Mouse (Mus musculus): ENCODE results near the gene Cul4a. TPM values are rescaled to one million over a fixed set of nuclear protein-coding genes. Genes with fewer than 3 reads are reported as not detected.

Cul4a gene
- total RNA-seq, 2 experiments from 2014 or later: 77.2 to 81.4 TPM

- DNase-seq: no peak
- intact Hi-C loops (cut with DNase I): no loop called here
Measured at GRCm38 (mm10) chr8:13175650-13176049, 70.2 kb downstream of the Cul4a start.

GRCm38 (mm10) chr8:13177173-13177852, 71.9 kb downstream of the Cul4a start:
- DNase-seq: no peak
- intact Hi-C loops (cut with DNase I): no loop called here

- no peak for DNase-seq
- intact Hi-C loops (cut with DNase I): no loop called here
Measured at GRCm38 (mm10) chr8:13178137-13178536, 72.7 kb downstream of the Cul4a start.

GRCm38 (mm10) chr8:13179482-13179881, 74.1 kb downstream of the Cul4a start:
- DNase-seq: no peak
- intact Hi-C loops (cut with DNase I): no loop called here

DNA sequence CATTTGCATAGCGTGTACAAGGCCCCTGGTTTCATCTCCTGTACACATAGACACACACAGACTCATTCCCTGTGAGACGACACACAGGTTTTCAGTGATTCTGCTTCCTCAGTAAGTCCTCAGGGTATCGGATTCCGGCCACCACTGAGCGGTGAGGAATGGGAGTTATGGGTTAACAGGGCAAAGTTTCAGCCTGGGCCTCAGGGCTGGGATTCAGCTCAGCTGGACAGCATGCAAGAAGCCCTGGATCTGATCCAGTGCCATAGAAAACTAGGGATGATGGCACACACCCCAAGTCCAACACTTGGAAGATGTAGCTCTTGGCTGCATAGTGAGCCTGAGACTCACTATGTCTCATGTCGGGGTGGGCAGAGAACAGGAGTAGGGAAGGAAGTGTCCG, 74.5 kb downstream of the Cul4a start:
- DNase-seq: no peak
- intact Hi-C loops (cut with DNase I): no loop called here

- intact Hi-C loops (cut with DNase I): no loop called here
- DNase-seq: no peak
Measured at GRCm38 (mm10) chr8:13180408-13180807, 75.0 kb downstream of the Cul4a start.

- intact Hi-C loops (cut with DNase I): no loop called here
- DNase-seq: no peak
Measured at GRCm38 (mm10) chr8:13180911-13181690, 75.7 kb downstream of the Cul4a start.

GRCm38 (mm10) chr8:13181691-13181976, 76.2 kb downstream of the Cul4a start:
- intact Hi-C loops (cut with DNase I): no loop called here
- DNase-seq: no peak

GRCm38 (mm10) chr8:13186819-13187218, 81.4 kb downstream of the Cul4a start:
- DNase-seq: no peak
- intact Hi-C loops (cut with DNase I): no loop called here

DNA sequence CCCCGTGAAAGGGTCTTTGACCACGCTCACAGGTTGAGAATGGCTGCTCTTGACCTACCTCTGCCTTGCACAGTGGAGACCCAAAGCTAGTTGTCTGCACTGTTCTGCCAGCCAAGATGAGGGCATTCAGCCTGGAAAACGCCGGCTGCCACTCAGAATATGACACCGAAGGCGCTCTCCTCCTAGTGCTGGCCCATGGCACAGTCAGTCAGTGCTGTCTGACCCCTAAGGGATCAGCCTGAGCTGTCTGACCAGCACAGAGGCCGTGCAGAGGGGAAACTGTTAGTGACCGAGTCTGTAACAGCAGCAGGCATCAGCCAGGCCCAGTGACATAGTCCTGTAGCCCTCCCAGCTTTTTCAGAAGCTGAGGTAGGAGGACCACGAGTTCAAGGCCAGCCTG, 81.8 kb downstream of the Cul4a start:
- no peak for DNase-seq
- intact Hi-C loops (cut with DNase I): no loop called here

DNA sequence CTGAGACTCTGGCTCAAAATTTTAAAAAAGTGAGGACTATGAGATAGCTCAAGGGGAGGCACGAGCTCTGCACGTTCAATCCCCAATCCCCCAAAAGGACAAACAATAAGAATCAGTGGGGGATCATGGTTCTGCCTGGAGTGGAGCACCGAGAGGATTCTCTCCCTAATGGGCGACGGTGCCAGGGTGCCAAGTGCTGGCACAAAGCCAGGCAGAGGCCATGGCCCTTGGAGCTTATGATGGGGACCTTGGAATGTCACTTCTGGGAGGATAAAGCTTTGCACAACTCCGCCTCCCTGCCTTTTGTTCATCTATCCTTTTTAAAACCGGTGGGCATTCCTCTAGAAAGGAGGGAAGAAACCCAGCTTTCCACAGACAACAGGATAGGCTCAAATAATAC, 82.2 kb downstream of the Cul4a start:
- intact Hi-C loops (cut with DNase I): no loop called here
- no peak for DNase-seq

DNA sequence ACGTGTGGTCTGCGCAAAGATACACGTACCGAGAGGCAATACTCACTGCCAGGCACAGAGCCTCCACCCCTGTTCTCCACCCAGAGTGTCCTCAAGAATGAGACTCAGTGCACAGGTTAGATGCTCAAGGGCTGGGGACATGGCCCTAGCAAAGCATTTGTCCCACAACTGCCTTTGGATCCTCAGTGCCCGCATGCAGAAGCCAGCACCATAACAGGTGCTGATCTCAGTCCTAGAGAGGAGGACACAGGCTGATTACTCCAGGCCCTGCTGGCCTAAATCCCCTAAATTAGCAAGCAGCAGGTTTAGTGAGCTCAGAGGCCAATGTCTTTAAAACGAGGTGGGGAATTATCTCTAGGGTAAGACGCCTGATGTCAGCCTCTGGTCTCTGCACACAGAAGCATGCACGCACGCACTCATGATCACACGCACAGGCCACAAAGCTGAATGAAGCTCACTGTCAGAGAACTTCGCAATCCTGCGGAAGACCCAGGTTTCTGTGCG, 82.7 kb downstream of the Cul4a start:
- DNase-seq: no peak
- intact Hi-C loops (cut with DNase I): no loop called here

- DNase-seq: no peak
- intact Hi-C loops (cut with DNase I): no loop called here
Measured at GRCm38 (mm10) chr8:13188857-13189256, 83.4 kb downstream of the Cul4a start.

- intact Hi-C loops (cut with DNase I): no loop called here
- no peak for DNase-seq
Measured at GRCm38 (mm10) chr8:13190235-13190634, 84.8 kb downstream of the Cul4a start.

- DNase-seq: no peak
- intact Hi-C loops (cut with DNase I): no loop called here
Measured at GRCm38 (mm10) chr8:13194818-13195217, 89.4 kb downstream of the Cul4a start.

GRCm38 (mm10) chr8:13197493-13197892, 92.1 kb downstream of the Cul4a start:
- intact Hi-C loops (cut with DNase I): no loop called here
- no peak for DNase-seq

Small RNA genes within 50 kb of the gene (microRNA-seq; reads per million reads assigned to microRNA genes)
- 45.1 to 66.5 reads per million in 2 experiments for gene Mir1968 (ENCODE audit: borderline number of aligned reads in 2 of 2)
- gene Mir7065 (ENCODE audit: borderline number of aligned reads in 2 of 2): 0 to 0.67 reads per million in 2 experiments

Other genes with a start within 250 kb of the Cul4a start
- 10 to 100 TPM; 53.3 to 77.9 TPM for gene Mcf2l, start 231.8 kb upstream of the Cul4a start, total RNA-seq (2021)
- gene F7, start 79.6 kb upstream of the Cul4a start, total RNA-seq (2021): under 1 TPM; 0.19 to 0.35 TPM
- gene F10, start 68.3 kb upstream of the Cul4a start, total RNA-seq (2021): under 1 TPM; 0.46 to 0.58 TPM
- gene Proz, start 44.7 kb upstream of the Cul4a start, total RNA-seq (2021): not detected
- gene Pcid2, start 162 bp upstream of the Cul4a start, total RNA-seq (2021): 10 to 100 TPM in 1 of 2 experiments, 1 to 10 TPM in 1; 7.5 to 11.0 TPM
- gene Lamp1, start 53.5 kb downstream of the Cul4a start, total RNA-seq (2021): 100 to 1,000 TPM; 403 to 406 TPM
- gene Grtp1, start 95.0 kb downstream of the Cul4a start, total RNA-seq (2021): 1 to 10 TPM; 4.8 to 4.9 TPM
- 100 to 1,000 TPM; 573 to 582 TPM for gene Adprhl1, start 148.5 kb downstream of the Cul4a start, total RNA-seq (2021)
- 10 to 100 TPM; 49.1 to 58.1 TPM for gene Dcun1d2, start 182.5 kb downstream of the Cul4a start, total RNA-seq (2021)
- 10 to 100 TPM; 29.4 to 29.7 TPM for gene Tmco3, start 182.6 kb downstream of the Cul4a start, total RNA-seq (2021)
- gene Tfdp1, start 233.1 kb downstream of the Cul4a start, total RNA-seq (2021): 10 to 100 TPM; 32.3 to 35.0 TPM